Mouse (Mus musculus) embryonic fibroblast, embryonic 13.5 days (primary cell): ENCODE measurements at regions not wholly inside any gene's neighbourhood (a gene's known extent, or its start where the extent isn't known, plus 50 kb on each side); places are given as distances from the start of the nearest gene placed in this dataset.

Experiments used
- CTCF ChIP-seq: IDR thresholded peaks from 2 replicates; pipeline ENCODE4 v1.5.1; 2011; ENCODE audit warnings: mild to moderate bottlenecking, control low read depth, low read length, moderate library complexity, borderline replicate concordance; ENCODE audit not compliant: insufficient read depth
- POLR2A ChIP-seq: IDR thresholded peaks from 2 replicates; pipeline ENCODE4 v1.6.1; 2011; ENCODE audit warnings: low read depth, mild to moderate bottlenecking, control low read depth, low read length, moderate library complexity

GRCm38 (mm10) chr12:26163416-26163815 is 251.6 kb downstream of the Rnf144a start:
- TF ChIP-seq POLR2A (no peak), CTCF (no peak)
